Mouse (Mus musculus): Measurements from ENCODE around the gene Fgf13. TPM values are rescaled to one million over a fixed set of nuclear protein-coding genes. Genes with fewer than 3 reads are reported as not detected.

Gene Fgf13
- polyA plus RNA-seq, 1 experiment from 2014 or later = 214 TPM

DNA sequence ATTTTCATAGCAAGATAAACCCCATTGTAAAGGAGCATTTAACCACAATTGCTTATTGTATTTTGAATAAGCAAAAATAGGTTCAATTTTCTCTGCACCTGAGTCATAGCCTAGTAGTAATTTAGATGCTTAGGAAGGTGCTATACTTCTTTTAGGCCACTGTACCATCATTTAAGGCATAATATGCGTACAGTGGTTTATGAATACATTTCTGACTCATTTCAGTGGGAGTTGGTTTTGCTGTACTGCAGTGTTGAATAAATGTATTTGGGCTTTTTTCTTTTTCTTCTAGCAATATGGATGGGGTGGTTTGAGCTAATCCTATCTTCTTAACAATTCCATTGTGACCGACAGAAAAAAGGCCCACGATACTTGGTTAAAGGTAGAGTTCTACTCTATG is 481.9 kb downstream of the Fgf13 start:
- Histone ChIP-seq H3K4me1 (ENCODE audit: control insufficient read depth, insufficient read depth, low read length) (no peaks in the 10 kb centered on the region), H3K4me3 (ENCODE audit: low read depth, low read length) (no peak overlapping the region), H3K4me2 (ENCODE audit: low read length) (no peak overlapping the region), H3K36me3 (ENCODE audit: control insufficient read depth, insufficient read depth, low read length) (no peaks in the 10 kb centered on the region), H3K9ac (ENCODE audit: low read depth, low read length) (no peak overlapping the region), H3K9me3 (replicated peaks; ENCODE audit: control insufficient read depth, low read length, poor library complexity, severe bottlenecking) (no peaks in the 10 kb centered on the region), H3K27me3 (ENCODE audit: control insufficient read depth, insufficient read depth, low read depth, low read length) (no peaks in the 10 kb centered on the region), H3K27ac (ENCODE audit: low read length) (no peak overlapping the region)
- 95% methylated on average over 3 of the region's 3 CpGs for WGBS
- ATAC-seq = no peak

DNA sequence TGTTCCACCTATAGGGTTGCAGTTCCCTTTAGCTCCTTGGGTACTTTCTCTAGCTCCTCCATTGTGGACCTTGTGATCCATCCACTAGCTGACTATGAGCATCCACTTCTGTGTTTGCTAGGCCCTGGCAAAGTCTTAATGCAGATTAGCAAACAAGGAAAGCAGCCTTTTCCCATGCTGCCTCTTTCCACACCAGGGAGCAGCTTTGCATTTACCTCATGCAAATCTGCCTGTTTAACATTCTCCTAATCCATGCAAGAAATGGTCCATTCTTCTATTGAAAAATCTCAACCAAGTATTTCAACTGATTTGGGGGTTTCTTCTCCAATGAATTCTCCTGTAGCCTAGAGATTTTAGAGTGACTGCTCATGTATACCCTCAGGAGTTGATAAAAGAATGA is 487.4 kb downstream of the Fgf13 start:
- ATAC-seq = no peak
- Histone ChIP-seq H3K9me3 (replicated peaks; ENCODE audit: control insufficient read depth, low read length, poor library complexity, severe bottlenecking) (no peaks in the 10 kb centered on the region), H3K36me3 (ENCODE audit: control insufficient read depth, insufficient read depth, low read length) (no peaks in the 10 kb centered on the region), H3K27me3 (ENCODE audit: control insufficient read depth, insufficient read depth, low read depth, low read length) (no peaks in the 10 kb centered on the region), H3K4me2 (ENCODE audit: low read length) (no peak overlapping the region), H3K9ac (ENCODE audit: low read depth, low read length) (no peak overlapping the region), H3K4me1 (ENCODE audit: control insufficient read depth, insufficient read depth, low read length) (no peaks in the 10 kb centered on the region), H3K4me3 (ENCODE audit: low read depth, low read length) (no peak overlapping the region), H3K27ac (ENCODE audit: low read length) (no peak overlapping the region)

DNA sequence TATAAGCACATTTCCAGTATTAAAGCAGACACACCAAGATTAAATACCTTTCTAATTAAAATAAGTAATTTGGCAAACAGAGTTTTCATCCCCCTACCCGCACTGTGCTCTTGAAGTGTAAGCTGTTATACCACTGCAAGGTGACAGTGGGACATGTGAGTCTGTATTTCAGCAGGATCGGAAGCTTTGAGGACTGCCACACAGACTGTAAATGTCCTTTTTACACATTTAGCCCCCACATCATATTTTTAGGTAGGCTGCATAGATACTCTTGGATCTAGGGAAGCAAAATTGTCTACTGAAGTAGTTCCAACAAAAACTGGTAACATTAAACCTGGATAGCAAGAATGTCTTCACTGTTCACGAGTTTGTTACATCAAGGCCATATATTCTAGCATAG is 495.8 kb downstream of the Fgf13 start:
- H3K4me1 ChIP-seq (ENCODE audit: control insufficient read depth, insufficient read depth, low read length) = no peaks in the 10 kb centered on the region
- no peak overlapping the region for H3K4me2 ChIP-seq (ENCODE audit: low read length)
- H3K9me3 ChIP-seq (replicated peaks; ENCODE audit: control insufficient read depth, low read length, poor library complexity, severe bottlenecking) = no peaks in the 10 kb centered on the region
- no peak overlapping the region for H3K9ac ChIP-seq (ENCODE audit: low read depth, low read length)
- no peaks in the 10 kb centered on the region for H3K27me3 ChIP-seq (ENCODE audit: control insufficient read depth, insufficient read depth, low read depth, low read length)
- ATAC-seq = no peak
- WGBS = 90% methylated on average over 3 of the region's 3 CpGs
- H3K36me3 ChIP-seq (ENCODE audit: control insufficient read depth, insufficient read depth, low read length) = no peaks in the 10 kb centered on the region
- no peak overlapping the region for H3K4me3 ChIP-seq (ENCODE audit: low read depth, low read length)
- no peak overlapping the region for H3K27ac ChIP-seq (ENCODE audit: low read length)

DNA sequence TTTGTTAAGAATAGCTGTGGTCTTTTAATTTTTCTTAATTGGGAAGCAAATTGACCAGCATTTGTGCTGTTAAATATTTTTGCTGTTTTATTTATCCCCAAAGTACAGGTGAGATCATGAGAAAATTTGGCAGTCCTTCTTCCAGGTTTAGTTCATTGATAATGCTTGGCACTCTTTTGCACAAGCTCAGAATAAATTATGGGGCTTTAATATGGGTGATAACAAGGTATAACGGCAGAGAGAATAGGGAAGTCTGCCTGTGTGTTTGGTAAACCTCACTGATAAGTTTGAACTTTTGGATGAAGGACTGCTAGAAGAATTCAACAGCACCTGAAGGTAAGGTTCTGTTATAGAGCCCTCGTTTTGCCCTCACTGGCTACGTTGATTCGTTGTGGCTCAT is 504.7 kb downstream of the Fgf13 start:
- H3K4me1 ChIP-seq (ENCODE audit: control insufficient read depth, insufficient read depth, low read length) = no peaks in the 10 kb centered on the region
- H3K27me3 ChIP-seq (ENCODE audit: control insufficient read depth, insufficient read depth, low read depth, low read length) = no peaks in the 10 kb centered on the region
- H3K27ac ChIP-seq (ENCODE audit: low read length) = no peak overlapping the region
- no peak overlapping the region for H3K9ac ChIP-seq (ENCODE audit: low read depth, low read length)
- WGBS = 84% methylated on average over 4 of the region's 4 CpGs
- no peaks in the 10 kb centered on the region for H3K9me3 ChIP-seq (replicated peaks; ENCODE audit: control insufficient read depth, low read length, poor library complexity, severe bottlenecking)
- ATAC-seq = no peak
- no peaks in the 10 kb centered on the region for H3K36me3 ChIP-seq (ENCODE audit: control insufficient read depth, insufficient read depth, low read length)
- no peak overlapping the region for H3K4me2 ChIP-seq (ENCODE audit: low read length)
- no peak overlapping the region for H3K4me3 ChIP-seq (ENCODE audit: low read depth, low read length)

DNA sequence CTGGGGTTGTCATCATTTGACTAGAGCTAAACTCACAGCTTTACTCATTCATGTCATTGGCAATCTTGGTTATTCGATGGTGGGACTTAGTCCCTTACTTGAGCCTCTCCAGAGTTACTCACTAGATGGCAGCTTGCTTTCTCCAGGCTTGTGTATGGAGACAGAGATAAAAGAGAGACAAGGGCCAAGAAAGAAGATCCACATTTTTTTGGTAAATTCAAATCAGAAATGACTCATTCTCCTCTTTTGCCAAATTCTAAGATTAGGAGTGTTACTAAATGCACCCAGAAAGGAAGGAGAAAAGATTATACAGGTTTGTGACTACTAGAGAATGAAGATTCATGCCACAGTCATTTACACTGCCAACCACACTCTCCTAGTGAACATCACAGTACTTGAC is 532.9 kb downstream of the Fgf13 start:
- H3K4me3 ChIP-seq (ENCODE audit: low read depth, low read length) = no peak overlapping the region
- H3K4me1 ChIP-seq (ENCODE audit: control insufficient read depth, insufficient read depth, low read length) = no peaks in the 10 kb centered on the region
- 78% methylated on average over 1 of the region's 1 CpGs for WGBS
- H3K36me3 ChIP-seq (ENCODE audit: control insufficient read depth, insufficient read depth, low read length) = no peaks in the 10 kb centered on the region
- H3K27me3 ChIP-seq (ENCODE audit: control insufficient read depth, insufficient read depth, low read depth, low read length) = no peaks in the 10 kb centered on the region
- H3K4me2 ChIP-seq (ENCODE audit: low read length) = no peak overlapping the region
- H3K27ac ChIP-seq (ENCODE audit: low read length) = no peak overlapping the region
- H3K9me3 ChIP-seq (replicated peaks; ENCODE audit: control insufficient read depth, low read length, poor library complexity, severe bottlenecking) = no peaks in the 10 kb centered on the region
- ATAC-seq = no peak
- H3K9ac ChIP-seq (ENCODE audit: low read depth, low read length) = no peak overlapping the region

MicroRNAs encoded within 50 kb of the gene (microRNA counts, 519-probe panel; counts per million panel counts)
- microRNA mmu-miR-504 = 1,403 counts per million, percentile 27 among the panel's probes with 10 or more counts

Small RNAs within 50 kb of the gene (microRNA-seq; reads per million reads assigned to microRNA genes)
- gene Mir504 = 10.3 reads per million, percentile 31 among the genes with 10 or more reads in this experiment
